Mouse (Mus musculus): ENCODE measurements at regions not wholly inside any gene's neighbourhood (a gene's known extent, or its start where the extent isn't known, plus 50 kb on each side); places are given as distances from the start of the nearest gene placed in this dataset.
A peak's percentile ranks its signal among the peaks of the same experiment; 100 is the strongest.
"Not testable (repeated sequence)": the region's sequence is repeated elsewhere in the genome, so short reads cannot be mapped to it uniquely, and the experiment has no call there.

GRCm38 (mm10) chr2:15273446-15273845, 218.6 kb upstream of the Nsun6 start:
- DNase-seq, result no peak

GRCm38 (mm10) chr2:15260486-15261165, 205.8 kb upstream of the Nsun6 start:
- peak; percentile 60 for DNase-seq

GRCm38 (mm10) chr2:15242276-15242675, 187.4 kb upstream of the Nsun6 start:
- DNase-seq, result not testable (repeated sequence)

GRCm38 (mm10) chr2:15221910-15222309, 167.0 kb upstream of the Nsun6 start:
- DNase-seq, result peak; percentile 7

- DNase-seq, result no peak
Measured at GRCm38 (mm10) chr2:15188091-15188490, 133.2 kb upstream of the Nsun6 start.

- DNase-seq, result no peak
Measured at GRCm38 (mm10) chr2:15181000-15181399, 126.1 kb upstream of the Nsun6 start.

- no peak for DNase-seq
Measured at GRCm38 (mm10) chr2:15166435-15167024, 111.7 kb upstream of the Nsun6 start.

- no peak for DNase-seq
Measured at GRCm38 (mm10) chr2:15165830-15166229, 111.0 kb upstream of the Nsun6 start.

- DNase-seq, result no peak
Measured at GRCm38 (mm10) chr2:15163732-15164418, 109.0 kb upstream of the Nsun6 start.

GRCm38 (mm10) chr2:15161831-15162230, 107.0 kb upstream of the Nsun6 start:
- peak; percentile 19 for DNase-seq

GRCm38 (mm10) chr2:15157622-15158021, 102.8 kb upstream of the Nsun6 start:
- no peak for DNase-seq

GRCm38 (mm10) chr2:15150823-15151222, 96.0 kb upstream of the Nsun6 start:
- DNase-seq, result no peak

- no peak for DNase-seq
Measured at GRCm38 (mm10) chr2:15148381-15148780, 93.5 kb upstream of the Nsun6 start.

- DNase-seq, result no peak
Measured at GRCm38 (mm10) chr2:15146986-15147385, 92.1 kb upstream of the Nsun6 start.

- no peak for DNase-seq
Measured at GRCm38 (mm10) chr2:15146414-15146813, 91.5 kb upstream of the Nsun6 start.

- no peak for DNase-seq
Measured at GRCm38 (mm10) chr2:15144781-15145180, 89.9 kb upstream of the Nsun6 start.

GRCm38 (mm10) chr2:15139877-15140276, 85.0 kb upstream of the Nsun6 start:
- no peak for DNase-seq

Measured in embryo, embryonic 11 days (tissue).